Mouse (Mus musculus): ENCODE results near the gene Zfp84. TPM values are rescaled to one million over a fixed set of nuclear protein-coding genes. Genes with fewer than 3 reads are reported as not detected.

Zfp84 gene
- polyA plus RNA-seq (2012; rRNA removed): 2.9 and 3.4 TPM in 2 replicates

GRCm38 (mm10) chr7:29768090-29768900, at the start of gene Zfp84:
Gene Zfp84, plus strand, starts transcription at chr7:29768552.

GRCm38 (mm10) chr7:29726860-29727259, 41.5 kb upstream of the Zfp84 start, which contains the start of gene Catsperg2:
Gene Catsperg2, minus strand, starts transcription at chr7:29727032.

GRCm38 (mm10) chr7:29783871-29784551, 15.7 kb downstream of the Zfp84 start, which contains the start of gene Zfp30:
Gene Zfp30, plus strand, starts transcription at chr7:29783998.

GRCm38 (mm10) chr7:29815910-29816429, 47.6 kb downstream of the Zfp84 start, which contains the start of gene Zfp790:
Gene Zfp790, plus strand, starts transcription at chr7:29816114.

Other genes with a start within 250 kb of the Zfp84 start
- gene Sipa1l3, start 249.9 kb upstream of the Zfp84 start, polyA plus RNA-seq (2012; rRNA removed): 3.0 and 4.8 TPM in 2 replicates
- not detected in 2 replicates for gene Catsperg2, start 41.5 kb upstream of the Zfp84 start, polyA plus RNA-seq (2012; rRNA removed)
- gene Zfp30, start 15.4 kb downstream of the Zfp84 start, polyA plus RNA-seq (2012; rRNA removed): 0.92 and 0.93 TPM in 2 replicates
- 1.7 and 1.8 TPM in 2 replicates for gene Zfp790, start 47.6 kb downstream of the Zfp84 start, polyA plus RNA-seq (2012; rRNA removed)
- 0.28 and 0.31 TPM in 2 replicates for gene Zfp940, start 85.1 kb downstream of the Zfp84 start, polyA plus RNA-seq (2012; rRNA removed)
- gene Zfp420, start 91.4 kb downstream of the Zfp84 start, polyA plus RNA-seq (2012; rRNA removed): 0.95 and 1.1 TPM in 2 replicates
- 1.7 and 1.8 TPM in 2 replicates for gene Zfp27, start 138.0 kb downstream of the Zfp84 start, polyA plus RNA-seq (2012; rRNA removed)
- gene Zfp383, start 139.7 kb downstream of the Zfp84 start, polyA plus RNA-seq (2012; rRNA removed): 0.83 and 0.95 TPM in 2 replicates
- gene Zfp74, start 185.5 kb downstream of the Zfp84 start, polyA plus RNA-seq (2012; rRNA removed): 1.4 TPM in 2 replicates
- gene Zfp568, start 215.4 kb downstream of the Zfp84 start, polyA plus RNA-seq (2012; rRNA removed): 6.4 and 7.6 TPM in 2 replicates

Data from liver, embryonic 18 days (tissue).